ENCODE assay signal across 4 mouse cellular contexts in the genomic region with DNA sequence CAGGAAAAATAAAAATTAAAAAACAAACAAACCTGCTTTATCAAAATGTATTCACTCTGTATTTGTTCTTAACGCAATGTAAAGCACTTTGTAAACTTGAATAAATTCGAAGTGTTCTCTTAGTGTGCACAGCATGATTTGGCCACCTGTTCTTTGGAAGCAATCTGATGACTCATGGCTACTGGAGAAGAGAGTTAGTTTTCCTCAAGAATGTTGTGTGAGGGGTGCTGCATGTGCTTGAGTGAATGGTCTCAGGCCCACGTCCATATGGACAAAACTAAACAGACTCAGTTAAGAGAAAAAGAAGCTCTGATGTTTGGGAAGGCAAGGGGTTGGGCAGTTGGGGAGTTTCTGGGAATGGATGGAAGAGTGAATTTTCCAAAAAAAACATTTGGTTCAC.
"Had no signal": no experiment of that assay in that cellular context is flagged by ENCODE, and none has a peak within 500 bp of the region (broad histone marks: within the 10 kb centered on the region; RNA-seq: fewer than 3 reads in every experiment).

No protein-coding gene starts in this region.

- DNase-seq: kidney, adult 8-10 months; kidney, postnatal 25 days; lung, adult 18-20 months; thymus, postnatal 4 days had no signal
